Mouse (Mus musculus): ENCODE measurements around the gene Ifnab. TPM values are rescaled to one million over a fixed set of nuclear protein-coding genes. Genes with fewer than 3 reads are reported as not detected.

Ifnab gene
- polyA plus RNA-seq (2017; shearing (Covaris generic)): not detected

DNA sequence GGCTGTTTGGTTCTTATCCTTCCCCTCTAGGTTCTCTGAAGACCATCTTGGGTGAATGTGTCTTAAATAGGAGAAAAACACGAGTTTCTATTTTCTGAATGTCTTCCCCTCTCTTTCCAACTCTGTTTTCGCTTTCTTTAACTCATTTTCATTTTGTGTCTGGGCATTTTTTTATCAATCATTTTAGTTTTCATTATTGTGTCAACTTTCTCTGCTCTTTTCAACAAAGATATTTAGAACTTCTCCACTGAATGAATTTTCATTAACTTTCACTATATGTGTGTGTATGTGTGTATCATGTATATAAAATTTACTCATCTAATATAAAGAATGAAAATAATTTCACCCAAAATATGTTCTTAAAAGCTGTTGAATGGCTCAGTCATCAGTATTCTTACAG, at the start of gene Ifnab:
Ifnab (minus strand) TSS at position 101 of the 400 bp plus-strand sequence.

GRCm38 (mm10) chr4:88721791-88722721, 30.9 kb upstream of the Ifnab start, which contains the start of the genes Gm26566 and Klhl9:
Gene Gm26566, plus strand, starts transcription at chr4:88721805.
Gene Klhl9, minus strand, starts transcription at chr4:88722465.

GRCm38 (mm10) chr4:88683812-88684211, 7.3 kb downstream of the Ifnab start, which contains the start of gene Ifna2:
Gene Ifna2, minus strand, starts transcription at chr4:88683912.

DNA sequence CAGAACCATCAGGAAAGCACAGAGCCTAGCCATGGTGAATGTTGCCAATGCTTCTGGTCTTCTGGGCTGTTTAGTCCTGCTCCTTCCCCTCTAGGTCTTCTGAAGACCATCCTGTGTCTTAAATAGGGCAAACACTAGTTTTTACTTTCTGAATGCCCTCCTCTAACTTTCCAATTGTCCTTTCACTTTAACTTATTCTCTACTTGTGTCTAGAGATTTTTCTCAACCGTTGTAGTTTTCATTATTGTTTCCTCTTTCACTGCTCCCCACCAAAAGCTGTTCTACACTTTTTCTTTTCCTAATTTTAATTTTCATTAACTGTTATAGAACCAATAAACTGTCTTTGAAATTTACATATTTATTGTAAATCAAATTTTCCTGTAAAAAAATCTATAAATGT, 14.3 kb downstream of the Ifnab start, which contains the start of gene Ifna16:
Ifna16 (minus strand) TSS at position 101 of the 400 bp plus-strand sequence.

DNA sequence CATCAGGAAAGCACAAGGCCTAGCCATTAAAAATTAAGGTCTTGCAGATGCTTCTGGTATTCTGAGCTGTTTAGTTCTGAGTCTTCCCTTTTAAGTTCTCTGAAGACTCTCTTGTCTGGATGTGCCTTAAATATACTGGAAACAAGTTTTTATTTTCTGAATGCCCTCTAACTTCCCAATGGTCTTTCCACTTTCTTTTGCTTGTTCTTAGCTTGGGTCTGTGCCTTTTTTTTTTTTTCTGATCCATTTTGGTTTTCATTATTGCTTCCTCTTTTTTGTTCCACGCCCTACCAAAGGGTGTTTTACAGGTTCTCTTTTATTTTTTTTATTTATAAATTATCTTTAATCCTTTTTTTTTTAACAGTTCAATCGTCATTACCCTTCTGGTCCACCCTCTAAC, 46.8 kb downstream of the Ifnab start, which contains the start of gene Ifna13:
Ifna13 (minus strand) TSS at position 101 of the 400 bp plus-strand sequence.

Other genes starting within 250 kb of the Ifnab start
- not detected for gene Ifnb1, start 168.6 kb downstream of the Ifnab start, polyA plus RNA-seq (2017; shearing (Covaris generic))
- not detected for gene Ifna15, start 133.1 kb downstream of the Ifnab start, polyA plus RNA-seq (2017; shearing (Covaris generic))
- not detected for gene Ifna14, start 119.6 kb downstream of the Ifnab start, polyA plus RNA-seq (2017; shearing (Covaris generic))
- gene Ifna9, start 99.0 kb downstream of the Ifnab start, polyA plus RNA-seq (2017; shearing (Covaris generic)): not detected
- not detected for gene Ifna12, start 88.0 kb downstream of the Ifnab start, polyA plus RNA-seq (2017; shearing (Covaris generic))
- not detected for gene C87499, start 56.9 kb downstream of the Ifnab start, polyA plus RNA-seq (2017; shearing (Covaris generic))
- not detected for gene Ifna13, start 46.9 kb downstream of the Ifnab start, polyA plus RNA-seq (2017; shearing (Covaris generic))
- gene Ifna16, start 14.4 kb downstream of the Ifnab start, polyA plus RNA-seq (2017; shearing (Covaris generic)): not detected
- not detected for gene Ifna2, start 7.4 kb downstream of the Ifnab start, polyA plus RNA-seq (2017; shearing (Covaris generic))
- gene Gm26566, start 30.4 kb upstream of the Ifnab start, polyA plus RNA-seq (2017; shearing (Covaris generic)): 0.32 TPM
- 26.9 TPM for gene Klhl9, start 31.1 kb upstream of the Ifnab start, polyA plus RNA-seq (2017; shearing (Covaris generic))
- gene Gm13271, start 63.5 kb upstream of the Ifnab start, polyA plus RNA-seq (2017; shearing (Covaris generic)): not detected
- gene Gm13283, start 68.8 kb upstream of the Ifnab start, polyA plus RNA-seq (2017; shearing (Covaris generic)): 0.97 TPM
- gene Gm13290, start 82.5 kb upstream of the Ifnab start, polyA plus RNA-seq (2017; shearing (Covaris generic)): 0.35 TPM
- gene Gm13289, start 85.6 kb upstream of the Ifnab start, polyA plus RNA-seq (2017; shearing (Covaris generic)): not detected
- not detected for gene Gm13272, start 88.5 kb upstream of the Ifnab start, polyA plus RNA-seq (2017; shearing (Covaris generic))
- 0.68 TPM for gene Ifnz, start 90.8 kb upstream of the Ifnab start, polyA plus RNA-seq (2017; shearing (Covaris generic))
- gene Gm13276, start 94.3 kb upstream of the Ifnab start, polyA plus RNA-seq (2017; shearing (Covaris generic)): not detected
- gene Gm13277, start 97.3 kb upstream of the Ifnab start, polyA plus RNA-seq (2017; shearing (Covaris generic)): not detected
- gene Gm13278, start 100.2 kb upstream of the Ifnab start, polyA plus RNA-seq (2017; shearing (Covaris generic)): not detected
- not detected for gene Gm13275, start 103.1 kb upstream of the Ifnab start, polyA plus RNA-seq (2017; shearing (Covaris generic))
- not detected for gene Gm13279, start 106.0 kb upstream of the Ifnab start, polyA plus RNA-seq (2017; shearing (Covaris generic))
- gene Gm13285, start 108.3 kb upstream of the Ifnab start, polyA plus RNA-seq (2017; shearing (Covaris generic)): 1.1 TPM
- not detected for gene Gm13287, start 111.9 kb upstream of the Ifnab start, polyA plus RNA-seq (2017; shearing (Covaris generic))
- gene Gm13288, start 114.2 kb upstream of the Ifnab start, polyA plus RNA-seq (2017; shearing (Covaris generic)): not detected
- not detected for gene Ifna7, start 124.9 kb upstream of the Ifnab start, polyA plus RNA-seq (2017; shearing (Covaris generic))
- not detected for gene Ifna11, start 128.6 kb upstream of the Ifnab start, polyA plus RNA-seq (2017; shearing (Covaris generic))
- gene Ifna6, start 136.1 kb upstream of the Ifnab start, polyA plus RNA-seq (2017; shearing (Covaris generic)): not detected
- gene Ifna5, start 144.2 kb upstream of the Ifnab start, polyA plus RNA-seq (2017; shearing (Covaris generic)): not detected
- not detected for gene Ifna4, start 150.5 kb upstream of the Ifnab start, polyA plus RNA-seq (2017; shearing (Covaris generic))
- not detected for gene Ifna1, start 158.7 kb upstream of the Ifnab start, polyA plus RNA-seq (2017; shearing (Covaris generic))
- not detected for gene Ifne, start 188.8 kb upstream of the Ifnab start, polyA plus RNA-seq (2017; shearing (Covaris generic))